Mouse (Mus musculus) adrenal gland (tissue): Measurements from ENCODE around the gene Chl1.

Source experiments
- intact Hi-C: fragments of 180-260 bp; cut with DNase I; formaldehyde crosslinking; loops from one replicate; pipeline ENCODE4 v1.15.1; 2025

The Chl1 gene

GRCm38 (mm10) chr6:103534027-103534426 is 23.6 kb downstream of the Chl1 start:
- intact Hi-C loops, result no loop called here

- intact Hi-C loops, result no loop called here
Observed at GRCm38 (mm10) chr6:103542576-103542975, 32.2 kb downstream of the Chl1 start.

GRCm38 (mm10) chr6:103543753-103544152 is 33.4 kb downstream of the Chl1 start:
- intact Hi-C loops, result no loop called here

- intact Hi-C loops, result no loop called here
Observed at GRCm38 (mm10) chr6:103546314-103546713, 35.9 kb downstream of the Chl1 start.

GRCm38 (mm10) chr6:103549929-103550328 is 39.5 kb downstream of the Chl1 start:
- intact Hi-C loops, result loop anchor here (5.0 kb wide), 1 partner anchor 38 kb away; the partner anchor contains the start of gene Chl1

GRCm38 (mm10) chr6:103558037-103558893 is 47.9 kb downstream of the Chl1 start:
- intact Hi-C loops, result no loop called here

GRCm38 (mm10) chr6:103558894-103559225 is 48.5 kb downstream of the Chl1 start:
- intact Hi-C loops, result no loop called here

- intact Hi-C loops, result no loop called here
Observed at GRCm38 (mm10) chr6:103559344-103559743, 49.0 kb downstream of the Chl1 start.

- intact Hi-C loops, result no loop called here
Observed at GRCm38 (mm10) chr6:103564811-103565210, 54.4 kb downstream of the Chl1 start.

GRCm38 (mm10) chr6:103567247-103567646 is 56.9 kb downstream of the Chl1 start:
- intact Hi-C loops, result no loop called here

- intact Hi-C loops, result no loop called here
Observed at GRCm38 (mm10) chr6:103572659-103573058, 62.3 kb downstream of the Chl1 start.

GRCm38 (mm10) chr6:103584224-103584623 is 73.8 kb downstream of the Chl1 start:
- intact Hi-C loops, result no loop called here

- intact Hi-C loops, result no loop called here
Observed at GRCm38 (mm10) chr6:103585667-103586066, 75.3 kb downstream of the Chl1 start.

- intact Hi-C loops, result no loop called here
Observed at GRCm38 (mm10) chr6:103586081-103586480, 75.7 kb downstream of the Chl1 start.

- intact Hi-C loops, result no loop called here
Observed at GRCm38 (mm10) chr6:103602070-103602469, 91.7 kb downstream of the Chl1 start.

GRCm38 (mm10) chr6:103610656-103611055 is 100.3 kb downstream of the Chl1 start:
- intact Hi-C loops, result no loop called here

GRCm38 (mm10) chr6:103612626-103613025 is 102.2 kb downstream of the Chl1 start:
- intact Hi-C loops, result no loop called here

- intact Hi-C loops, result no loop called here
Observed at GRCm38 (mm10) chr6:103613714-103614113, 103.3 kb downstream of the Chl1 start.

GRCm38 (mm10) chr6:103615924-103616602 is 105.7 kb downstream of the Chl1 start:
- intact Hi-C loops, result no loop called here

- intact Hi-C loops, result no loop called here
Observed at GRCm38 (mm10) chr6:103620880-103621279, 110.5 kb downstream of the Chl1 start.

- intact Hi-C loops, result no loop called here
Observed at GRCm38 (mm10) chr6:103622117-103622713, 111.8 kb downstream of the Chl1 start.

- intact Hi-C loops, result no loop called here
Observed at GRCm38 (mm10) chr6:103632856-103633255, 122.5 kb downstream of the Chl1 start.
